Mouse (Mus musculus) central nervous system, embryonic 18 days (tissue): Measurements from ENCODE around the gene Rhox4c. TPM values are rescaled to one million over a fixed set of nuclear protein-coding genes. Genes with fewer than 3 reads are reported as not detected.

Experiments
- polyA plus RNA-seq: library from polyadenylated mRNA; depleted of rRNA; stranded (reverse); fragments of >200 nt; gene quantifications from 2 replicates; pipeline ENCODE4 v1.2.3, GENCODE M21; 2012; rRNA removed

The Rhox4c gene
- not detected in 2 replicates for polyA plus RNA-seq

GRCm38 (mm10) chrX:37480037-37480436 lies at the start of gene Rhox4c:
Gene Rhox4c, plus strand, starts transcription at chrX:37480337.

GRCm38 (mm10) chrX:37432194-37432593 lies 47.9 kb upstream of the Rhox4c start, which contains the start of gene Rhox4b:
Gene Rhox4b, plus strand, starts transcription at chrX:37432494.

GRCm38 (mm10) chrX:37453380-37453779 lies 26.8 kb upstream of the Rhox4c start, which contains the start of gene Rhox2c:
Gene Rhox2c, plus strand, starts transcription at chrX:37453680.

GRCm38 (mm10) chrX:37458285-37458684 lies 21.9 kb upstream of the Rhox4c start, which contains the start of gene Rhox3c:
Gene Rhox3c, plus strand, starts transcription at chrX:37458585.

GRCm38 (mm10) chrX:37514059-37514458 lies 33.9 kb downstream of the Rhox4c start, which contains the start of gene Rhox4d:
Gene Rhox4d, plus strand, starts transcription at chrX:37514359.

GRCm38 (mm10) chrX:37530152-37530551 lies 50.0 kb downstream of the Rhox4c start, which contains the start of gene Rhox2e:
Gene Rhox2e, plus strand, starts transcription at chrX:37530452.

Other genes with a start within 250 kb of the Rhox4c start
- not detected in 2 replicates for gene Rhox2a, start 235.4 kb upstream of the Rhox4c start, polyA plus RNA-seq
- not detected in 2 replicates for gene Rhox3a, start 230.4 kb upstream of the Rhox4c start, polyA plus RNA-seq
- not detected in 2 replicates for gene Rhox4a, start 215.0 kb upstream of the Rhox4c start, polyA plus RNA-seq
- gene Rhox3a2, start 100.3 kb upstream of the Rhox4c start, polyA plus RNA-seq, result not detected in 2 replicates
- not detected in 2 replicates for gene Rhox4a2, start 89.5 kb upstream of the Rhox4c start, polyA plus RNA-seq
- gene Rhox2b, start 68.3 kb upstream of the Rhox4c start, polyA plus RNA-seq, result not detected in 2 replicates
- not detected in 2 replicates for gene Rhox4b, start 47.8 kb upstream of the Rhox4c start, polyA plus RNA-seq
- gene Rhox2c, start 26.7 kb upstream of the Rhox4c start, polyA plus RNA-seq, result not detected in 2 replicates
- not detected in 2 replicates for gene Rhox3c, start 21.8 kb upstream of the Rhox4c start, polyA plus RNA-seq
- gene Rhox2d, start 13.1 kb downstream of the Rhox4c start, polyA plus RNA-seq, result not detected in 2 replicates
- not detected in 2 replicates for gene Rhox4d, start 34.0 kb downstream of the Rhox4c start, polyA plus RNA-seq
- 0.12 TPM in 1 of 2 replicates, not detected in the other for gene Rhox2e, start 50.1 kb downstream of the Rhox4c start, polyA plus RNA-seq
- gene Rhox3e, start 61.7 kb downstream of the Rhox4c start, polyA plus RNA-seq, result not detected in 2 replicates
- not detected in 2 replicates for gene Rhox4e, start 77.1 kb downstream of the Rhox4c start, polyA plus RNA-seq
- not detected in 2 replicates for gene Rhox2f, start 91.1 kb downstream of the Rhox4c start, polyA plus RNA-seq
- gene Rhox3f, start 100.7 kb downstream of the Rhox4c start, polyA plus RNA-seq, result not detected in 2 replicates
- not detected in 2 replicates for gene Rhox4f, start 127.4 kb downstream of the Rhox4c start, polyA plus RNA-seq
- gene Rhox3g, start 148.3 kb downstream of the Rhox4c start, polyA plus RNA-seq, result not detected in 2 replicates
- gene Rhox2g, start 163.1 kb downstream of the Rhox4c start, polyA plus RNA-seq, result not detected in 2 replicates
- gene Rhox4g, start 171.0 kb downstream of the Rhox4c start, polyA plus RNA-seq, result not detected in 2 replicates
- gene Rhox3h, start 188.4 kb downstream of the Rhox4c start, polyA plus RNA-seq, result not detected in 2 replicates
- gene Rhox2h, start 192.9 kb downstream of the Rhox4c start, polyA plus RNA-seq, result not detected in 2 replicates